Mouse (Mus musculus) forebrain, embryonic 13.5 days (tissue): ENCODE results near the gene Rem1. TPM values are rescaled to one million over a fixed set of nuclear protein-coding genes. Genes with fewer than 3 reads are reported as not detected.
"Not testable (repeated sequence)": the region's sequence is repeated elsewhere in the genome, so short reads cannot be mapped to it uniquely, and the experiment has no call there.

Experiments used
- ATAC-seq: fragments of 200-750 bp; cut with Nextera tagmentation; 2 replicates; pipeline ENCODE4 v1.8.0; 2017
- H3K27ac ChIP-seq: fragments of 300-500 bp; sonication (generic); 2 replicates; pipeline ENCODE4 v1.5.1; 2015; ENCODE audit warnings: inconsistent platforms, mild to moderate bottlenecking, moderate library complexity
- H3K27me3 ChIP-seq: fragments of 300-500 bp; sonication (generic); 2 replicates; pipeline ENCODE4 v1.6.1; 2015; ENCODE audit warnings: mild to moderate bottlenecking, inconsistent platforms
- H3K36me3 ChIP-seq: fragments of 300-500 bp; sonication (generic); 2 replicates; pipeline ENCODE4 v1.6.1; 2015; ENCODE audit warnings: mild to moderate bottlenecking, inconsistent platforms; ENCODE audit not compliant: poor library complexity, severe bottlenecking
- H3K4me1 ChIP-seq: fragments of 300-500 bp; sonication (generic); 2 replicates; pipeline ENCODE4 v1.6.1; 2015; ENCODE audit warnings: inconsistent platforms
- H3K4me2 ChIP-seq: fragments of 300-500 bp; sonication (generic); 2 replicates; pipeline ENCODE4 v1.6.1; 2015; ENCODE audit warnings: inconsistent platforms, mild to moderate bottlenecking, moderate library complexity
- H3K4me3 ChIP-seq: fragments of 300-500 bp; sonication (generic); 2 replicates; pipeline ENCODE4 v1.5.1; 2015; ENCODE audit warnings: mild to moderate bottlenecking, inconsistent platforms
- H3K9ac ChIP-seq: fragments of 300-500 bp; sonication (generic); 2 replicates; pipeline ENCODE4 v1.6.1; 2015; ENCODE audit warnings: mild to moderate bottlenecking, inconsistent platforms
- H3K9me3 ChIP-seq: fragments of 300-500 bp; sonication (generic); replicated peaks from 2 replicates; pipeline ENCODE4 v1.6.1; 2016; ENCODE audit warnings: inconsistent platforms
- WGBS: fragments of 180-500 bp; shearing (Covaris S2); methylation state at CpG from one replicate; pipeline ENCODE4 v1.1.7; 2015; 5-methylcytosine and 5-hydroxymethylcytosine counted together
- polyA plus RNA-seq: library from polyadenylated mRNA; unstranded; fragments of >200 nt; fragmentation: Nextera tagmentation; extraction: Ambion mirVana; gene quantifications from 2 replicates; pipeline ENCODE4 v1.2.1, GENCODE M21; 2015

The Rem1 gene
- polyA plus RNA-seq, 1 experiment from 2014 or later = 0.19 TPM

- not testable (repeated sequence) for H3K36me3 ChIP-seq, H3K4me3 ChIP-seq, H3K9me3 ChIP-seq, H3K4me2 ChIP-seq, H3K9ac ChIP-seq, H3K27me3 ChIP-seq, H3K27ac ChIP-seq, ATAC-seq
- WGBS = 79% methylated on average over 3 of the region's 3 CpGs
- peaks cover 13% of the 10 kb centered on the region for H3K4me1 ChIP-seq
Observed at GRCm38 (mm10) chr2:152666191-152666590, 39.4 kb downstream of the Rem1 start.

GRCm38 (mm10) chr2:152669256-152669638, 42.5 kb downstream of the Rem1 start, which contains the start of gene H13:
TSS of gene H13 (plus strand) at chr2:152669461.
- peaks cover 42% of the 10 kb centered on the region for H3K4me1 ChIP-seq
- under 1% methylated on average over 35 of the region's 35 CpGs for WGBS
- ATAC-seq = peak; percentile 75

GRCm38 (mm10) chr2:152669639-152670484, 43.1 kb downstream of the Rem1 start:
- Histone ChIP-seq H3K27ac (peak overlapping the region; percentile 96), H3K4me1 (peaks cover 45% of the 10 kb centered on the region), H3K9ac (peak overlapping the region; percentile 98), H3K9me3 (no peaks in the 10 kb centered on the region), H3K27me3 (no peaks in the 10 kb centered on the region), H3K4me3 (peak overlapping the region; percentile 99), H3K4me2 (peak overlapping the region; percentile 90), H3K36me3 (peaks cover 23% of the 10 kb centered on the region)
- under 1% methylated on average over 46 of the region's 46 CpGs for WGBS
- ATAC-seq = peak; percentile 79

More at GRCm38 (mm10) chr2:152669256-152669638, 42.5 kb downstream of the Rem1 start, which contains the start of gene H13:
- Histone ChIP-seq H3K9ac (peak within 1 kb of the TSS; percentile 98), H3K4me3 (peak within 1 kb of the TSS; percentile 99), H3K9me3 (no peaks in the 10 kb centered on the region), H3K27ac (peak within 1 kb of the TSS; percentile 96), H3K36me3 (peaks cover 17% of the 10 kb centered on the region), H3K4me2 (peak within 1 kb of the TSS; percentile 90), H3K27me3 (no peaks in the 10 kb centered on the region)

GRCm38 (mm10) chr2:152670983-152671641, 44.4 kb downstream of the Rem1 start:
- Histone ChIP-seq H3K36me3 (peaks cover 36% of the 10 kb centered on the region), H3K4me1 (peaks cover 48% of the 10 kb centered on the region), H3K4me3 (peak overlapping the region; percentile 99), H3K27me3 (no peaks in the 10 kb centered on the region), H3K9me3 (no peaks in the 10 kb centered on the region), H3K9ac (peak overlapping the region; percentile 98), H3K27ac (peak overlapping the region; percentile 96), H3K4me2 (peak overlapping the region; percentile 90)
- 59% methylated on average over 9 of the region's 9 CpGs for WGBS
- no peak; the same call in 1 of the 2 replicates for ATAC-seq

GRCm38 (mm10) chr2:152671642-152671999, 44.9 kb downstream of the Rem1 start:
- Histone ChIP-seq H3K27ac (peak overlapping the region; percentile 96; the same call in 1 of the 2 replicates), H3K27me3 (no peaks in the 10 kb centered on the region), H3K4me3 (peak overlapping the region; percentile 99), H3K9ac (peak overlapping the region; percentile 98), H3K9me3 (no peaks in the 10 kb centered on the region), H3K36me3 (peaks cover 41% of the 10 kb centered on the region), H3K4me2 (peak overlapping the region; percentile 90), H3K4me1 (peaks cover 48% of the 10 kb centered on the region)
- ATAC-seq = peak; percentile 50; the same call in 1 of the 2 replicates
- 32% methylated on average over 5 of the region's 5 CpGs for WGBS

GRCm38 (mm10) chr2:152672166-152672565, 45.4 kb downstream of the Rem1 start:
- no peaks in the 10 kb centered on the region for H3K27me3 ChIP-seq
- no peak for ATAC-seq
- peak overlapping the region; percentile 98 for H3K9ac ChIP-seq
- no peak overlapping the region for H3K27ac ChIP-seq
- H3K4me2 ChIP-seq = peak overlapping the region; percentile 90
- H3K9me3 ChIP-seq = no peaks in the 10 kb centered on the region
- peaks cover 48% of the 10 kb centered on the region for H3K4me1 ChIP-seq
- H3K4me3 ChIP-seq = peak overlapping the region; percentile 99
- peaks cover 46% of the 10 kb centered on the region for H3K36me3 ChIP-seq
- 90% methylated on average over 12 of the region's 12 CpGs for WGBS

GRCm38 (mm10) chr2:152674148-152674547, 47.4 kb downstream of the Rem1 start:
- Histone ChIP-seq H3K9ac (no peak overlapping the region), H3K4me1 (peaks cover 49% of the 10 kb centered on the region), H3K4me3 (no peak overlapping the region), H3K36me3 (peaks cover 64% of the 10 kb centered on the region), H3K9me3 (no peaks in the 10 kb centered on the region), H3K27me3 (no peaks in the 10 kb centered on the region), H3K27ac (no peak overlapping the region), H3K4me2 (no peak overlapping the region)
- ATAC-seq = no peak
- WGBS = 88% methylated on average over 11 of the region's 11 CpGs

- Histone ChIP-seq H3K27me3 (no peaks in the 10 kb centered on the region), H3K9me3 (no peaks in the 10 kb centered on the region), H3K9ac (no peak overlapping the region), H3K4me3 (no peak overlapping the region), H3K4me1 (peaks cover 47% of the 10 kb centered on the region), H3K27ac (no peak overlapping the region), H3K4me2 (no peak overlapping the region), H3K36me3 (peaks cover 76% of the 10 kb centered on the region)
- 91% methylated on average over 13 of the region's 13 CpGs for WGBS
- no peak for ATAC-seq
Observed at GRCm38 (mm10) chr2:152675252-152675791, 48.6 kb downstream of the Rem1 start.

GRCm38 (mm10) chr2:152678302-152678701, 51.6 kb downstream of the Rem1 start:
- no peak overlapping the region for H3K27ac ChIP-seq
- no peaks in the 10 kb centered on the region for H3K27me3 ChIP-seq
- ATAC-seq = peak; percentile 36; the same call in 1 of the 2 replicates
- no peak overlapping the region for H3K4me2 ChIP-seq
- WGBS = 66% methylated on average over 3 of the region's 3 CpGs
- H3K4me3 ChIP-seq = no peak overlapping the region
- peaks cover 93% of the 10 kb centered on the region for H3K36me3 ChIP-seq
- H3K4me1 ChIP-seq = peaks cover 17% of the 10 kb centered on the region; the same call in 1 of the 2 replicates
- no peaks in the 10 kb centered on the region for H3K9me3 ChIP-seq
- no peak overlapping the region for H3K9ac ChIP-seq

GRCm38 (mm10) chr2:152678925-152679324, 52.2 kb downstream of the Rem1 start:
- 92% methylated on average over 5 of the region's 5 CpGs for WGBS
- Histone ChIP-seq H3K9ac (no peak overlapping the region), H3K4me2 (no peak overlapping the region), H3K27ac (no peak overlapping the region), H3K4me1 (peaks cover 13% of the 10 kb centered on the region; the same call in 1 of the 2 replicates), H3K36me3 (peaks cover 97% of the 10 kb centered on the region), H3K27me3 (no peaks in the 10 kb centered on the region), H3K4me3 (no peak overlapping the region), H3K9me3 (no peaks in the 10 kb centered on the region)
- ATAC-seq = 0 out of 2 replicates have a peak, but pooled peaks have one; percentile 19

- no peak overlapping the region for H3K27ac ChIP-seq
- ATAC-seq = no peak
Observed at GRCm38 (mm10) chr2:152679701-152680355, 53.1 kb downstream of the Rem1 start.

More at GRCm38 (mm10) chr2:152679701-152680355, 53.1 kb downstream of the Rem1 start:
- H3K9ac ChIP-seq = no peak overlapping the region
- H3K27me3 ChIP-seq = no peaks in the 10 kb centered on the region
- no peak overlapping the region for H3K4me2 ChIP-seq
- WGBS = 83% methylated on average over 8 of the region's 8 CpGs
- H3K4me1 ChIP-seq = 0 out of 2 replicates have a peak, but pooled peaks cover 6% of the 10 kb centered on the region
- H3K36me3 ChIP-seq = peaks cover 97% of the 10 kb centered on the region
- H3K9me3 ChIP-seq = no peaks in the 10 kb centered on the region
- H3K4me3 ChIP-seq = no peak overlapping the region
